Mouse (Mus musculus) CH12.LX (cell line): Measurements from ENCODE around the gene Cacna1s.

Experiments
- CTCF ChIP-seq, 2 experiments: IDR thresholded peaks in 1 of 2; conservative IDR thresholded peaks in 1 of 2; 2 replicates each; pipeline ENCODE4 v1.5.1; 2011 to 2012; ENCODE audit warnings: low read depth in 2 of 2, low read length in 2 of 2, improper control_type of control experiment in 1 of 2, inconsistent platforms in 1 of 2, mild to moderate bottlenecking in 1 of 2, moderate library complexity in 1 of 2
- USF1 ChIP-seq: IDR thresholded peaks from 2 replicates; pipeline ENCODE4 v1.6.1; 2014; ENCODE audit warnings: low read depth, mild to moderate bottlenecking, inconsistent platforms, low read length, improper control_type of control experiment
- USF2 ChIP-seq: conservative IDR thresholded peaks from 2 replicates; pipeline ENCODE4 v1.6.1; 2011; ENCODE audit warnings: low read depth, low read length, improper control_type of control experiment
- ZNF384 ChIP-seq: IDR thresholded peaks from 2 replicates; pipeline ENCODE4 v1.6.1; 2012; ENCODE audit warnings: low read depth, low read length, improper control_type of control experiment, inconsistent platforms

DNA sequence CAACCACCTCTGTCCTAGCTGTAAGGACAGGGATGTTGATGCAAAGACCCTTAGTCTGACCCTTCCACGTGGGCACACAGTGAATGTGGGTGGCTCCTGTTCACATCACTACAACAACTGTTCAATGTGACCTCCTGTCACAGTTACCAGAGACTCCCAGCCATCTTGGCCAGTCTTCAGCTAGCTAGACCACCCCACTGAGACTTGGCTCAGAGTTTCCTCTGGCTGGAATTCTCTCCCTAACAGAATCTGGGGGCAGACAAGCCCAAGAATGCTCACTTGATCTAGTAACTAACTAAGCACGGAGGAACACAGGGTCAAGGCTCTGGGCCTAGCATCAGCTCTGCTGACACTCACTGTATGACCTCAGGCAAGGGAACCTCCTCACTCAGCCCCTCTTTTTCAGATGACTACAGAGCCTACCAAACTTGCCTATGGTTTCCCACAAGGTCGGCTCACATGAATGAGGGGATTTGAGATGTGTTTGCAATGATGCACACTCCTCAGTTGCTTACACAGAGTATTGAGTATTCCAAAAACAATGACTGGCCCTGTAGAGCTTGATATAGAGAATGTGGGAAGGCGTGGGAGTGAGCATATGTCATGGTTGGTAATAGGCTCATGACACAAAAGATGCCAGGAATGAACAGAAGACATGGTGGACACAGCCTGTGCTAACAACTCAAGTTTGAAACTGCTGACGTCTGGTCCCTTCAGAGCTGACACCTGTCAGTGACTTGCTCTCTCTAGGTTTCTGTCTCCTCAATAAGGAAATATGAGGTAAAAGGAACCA is 13.6 kb upstream of the Cacna1s start:
- TF ChIP-seq USF1 (no peak), USF2 (no peak), CTCF (conservative IDR thresholded peaks at IDR 0.05 in 1 of 2, IDR thresholded peaks at IDR 0.05 in 1 of 2; ENCODE audit: low read depth in 2 of 2, low read length in 2 of 2) (no peak), ZNF384 (no peak)
